Mouse (Mus musculus) forebrain, postnatal 0 days (tissue): ENCODE measurements around the gene Nr1h2. TPM values are rescaled to one million over a fixed set of nuclear protein-coding genes. Genes with fewer than 3 reads are reported as not detected.

Experiments
- ATAC-seq: fragments of 200-750 bp; cut with Nextera tagmentation; 2 replicates; pipeline ENCODE4 v1.8.0; 2017; ENCODE audit warnings: mild to moderate bottlenecking, moderate library complexity
- DNase-seq: peaks from one replicate; pipeline ENCODE4 v3.0.0-alpha.2; 2015
- H3K27ac ChIP-seq: fragments of 300-500 bp; sonication (generic); 2 replicates; pipeline ENCODE4 v1.5.1; 2014; ENCODE audit warnings: low read depth, mild to moderate bottlenecking, antibody characterized with exemption, low read length, moderate library complexity, mixed read lengths
- H3K27me3 ChIP-seq: fragments of 300-500 bp; sonication (generic); 2 replicates; pipeline ENCODE4 v1.6.1; 2014; ENCODE audit warnings: mild to moderate bottlenecking, low read length, mixed read lengths; ENCODE audit not compliant: insufficient read depth
- H3K36me3 ChIP-seq: fragments of 300-500 bp; sonication (generic); 2 replicates; pipeline ENCODE4 v1.6.1; 2014; ENCODE audit warnings: mild to moderate bottlenecking, moderate library complexity; ENCODE audit not compliant: insufficient read depth
- H3K4me1 ChIP-seq: fragments of 300-500 bp; sonication (generic); 2 replicates; pipeline ENCODE4 v1.6.1; 2014; ENCODE audit warnings: antibody characterized with exemption; ENCODE audit not compliant: insufficient read depth
- H3K4me2 ChIP-seq: fragments of 300-500 bp; sonication (generic); 2 replicates; pipeline ENCODE4 v1.6.1; 2014; ENCODE audit warnings: low read depth, mild to moderate bottlenecking, moderate library complexity
- H3K4me3 ChIP-seq: fragments of 300-500 bp; sonication (generic); 2 replicates; pipeline ENCODE4 v1.5.1; 2014; ENCODE audit warnings: low read depth, low read length, mixed read lengths
- H3K9ac ChIP-seq: fragments of 300-500 bp; sonication (generic); 2 replicates; pipeline ENCODE4 v1.6.1; 2014; ENCODE audit warnings: mild to moderate bottlenecking
- H3K9me3 ChIP-seq: fragments of 300-500 bp; sonication (generic); 2 replicates; pipeline ENCODE4 v1.6.1; 2016; ENCODE audit warnings: low read length
- CTCF ChIP-seq: sonication (generic); IDR thresholded peaks from 2 replicates; pipeline ENCODE4 v1.5.1; 2016; ENCODE audit warnings: antibody characterized with exemption, control low read depth, low read depth
- WGBS: fragments of 180-500 bp; shearing (Covaris S2); extraction: QIAGEN DNeasy Blood & Tissue Kit; methylation state at CpG from one replicate; pipeline ENCODE4 v1.1.7; 2014; 5-methylcytosine and 5-hydroxymethylcytosine counted together
- polyA plus RNA-seq: library from polyadenylated mRNA; unstranded; fragments of >200 nt; fragmentation: Nextera tagmentation; extraction: Ambion mirVana; gene quantifications from 2 replicates; pipeline ENCODE4 v1.2.1, GENCODE M21; 2015
- total RNA-seq: library from RNA; depleted of rRNA; stranded (reverse); fragments of >200 nt; gene quantifications from 2 replicates; pipeline ENCODE4 v1.2.3, GENCODE M21; 2014

Gene Nr1h2
- total and polyA plus RNA-seq, 2 experiments from 2014 or later = 44.1 to 51.1 TPM

DNA sequence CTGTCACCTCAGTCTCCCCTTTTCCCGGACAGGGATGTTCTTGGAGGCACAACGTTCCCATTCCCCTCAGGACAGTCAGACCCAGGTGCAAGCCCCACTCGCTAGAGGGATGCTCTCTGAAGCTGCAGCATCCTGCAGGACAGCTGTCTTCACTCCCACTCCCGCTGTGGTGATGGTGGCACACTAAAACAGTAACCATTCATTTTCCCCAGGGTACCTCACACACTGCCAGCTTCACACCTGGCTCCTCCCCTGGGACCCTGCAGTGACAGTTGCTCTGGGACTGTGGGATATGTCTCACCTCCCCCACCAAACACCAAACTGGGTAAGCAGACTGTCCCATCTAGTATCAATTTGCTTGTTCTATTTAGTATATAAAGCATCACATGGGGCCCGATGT is 6.0 kb downstream of the Nr1h2 start:
- no peak overlapping the region for H3K27ac ChIP-seq
- H3K4me1 ChIP-seq = peaks cover 8% of the 10 kb centered on the region; the same call in 1 of the 2 replicates
- H3K4me2 ChIP-seq = peak overlapping the region; percentile 98
- DNase-seq (no peak), ATAC-seq (no peak)
- WGBS = 28% methylated on average over 5 of the region's 5 CpGs
- H3K4me3 ChIP-seq = peak overlapping the region; percentile 55
- peaks cover 26% of the 10 kb centered on the region for H3K36me3 ChIP-seq
- peak overlapping the region; percentile 18; the same call in 1 of the 2 replicates for H3K9ac ChIP-seq
- no peaks in the 10 kb centered on the region for H3K27me3 ChIP-seq
- no peak for TF ChIP-seq CTCF
- H3K9me3 ChIP-seq = no peaks in the 10 kb centered on the region

- DNase-seq = no peak
- WGBS = 97% methylated on average over 13 of the region's 13 CpGs
- no peak overlapping the region for H3K4me2 ChIP-seq
- TF ChIP-seq CTCF = no peak
- 0 out of 2 replicates have a peak overlapping the region, but pooled peaks have one; percentile 18 for H3K9ac ChIP-seq
- H3K27me3 ChIP-seq = no peaks in the 10 kb centered on the region
- H3K4me1 ChIP-seq = peaks cover 8% of the 10 kb centered on the region; the same call in 1 of the 2 replicates
- peaks cover 31% of the 10 kb centered on the region for H3K36me3 ChIP-seq
- no peak overlapping the region for H3K4me3 ChIP-seq
- no peaks in the 10 kb centered on the region for H3K9me3 ChIP-seq
- no peak for ATAC-seq
- H3K27ac ChIP-seq = no peak overlapping the region
Measured at GRCm38 (mm10) chr7:44547041-44547440, 6.7 kb downstream of the Nr1h2 start.

DNA sequence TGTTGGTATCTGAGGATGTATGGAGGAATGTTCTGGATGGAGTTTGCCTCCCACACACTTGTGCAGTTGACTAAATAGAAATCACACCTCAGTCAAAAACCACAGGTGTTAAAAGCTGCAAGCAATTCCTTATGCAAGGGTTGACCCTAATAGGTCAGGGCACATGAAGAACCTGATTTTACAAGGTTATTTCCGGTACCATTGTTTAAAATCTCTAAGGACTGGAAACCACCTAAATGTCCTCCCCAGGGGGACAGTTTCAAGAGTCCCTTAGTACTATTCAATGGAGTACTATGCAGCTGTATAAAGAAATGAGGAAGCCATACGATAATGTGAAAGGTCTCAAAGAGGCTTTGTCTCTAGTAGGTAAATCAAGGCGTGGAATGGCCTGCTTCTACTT is 7.5 kb downstream of the Nr1h2 start:
- Histone ChIP-seq H3K27me3 (no peaks in the 10 kb centered on the region), H3K4me1 (peaks cover 8% of the 10 kb centered on the region; the same call in 1 of the 2 replicates), H3K4me3 (no peak overlapping the region), H3K36me3 (peaks cover 26% of the 10 kb centered on the region), H3K9ac (no peak overlapping the region), H3K4me2 (no peak overlapping the region), H3K27ac (no peak overlapping the region), H3K9me3 (no peaks in the 10 kb centered on the region)
- no peak for DNase-seq
- 99% methylated on average over 3 of the region's 3 CpGs for WGBS
- no peak for ATAC-seq
- no peak for TF ChIP-seq CTCF

DNA sequence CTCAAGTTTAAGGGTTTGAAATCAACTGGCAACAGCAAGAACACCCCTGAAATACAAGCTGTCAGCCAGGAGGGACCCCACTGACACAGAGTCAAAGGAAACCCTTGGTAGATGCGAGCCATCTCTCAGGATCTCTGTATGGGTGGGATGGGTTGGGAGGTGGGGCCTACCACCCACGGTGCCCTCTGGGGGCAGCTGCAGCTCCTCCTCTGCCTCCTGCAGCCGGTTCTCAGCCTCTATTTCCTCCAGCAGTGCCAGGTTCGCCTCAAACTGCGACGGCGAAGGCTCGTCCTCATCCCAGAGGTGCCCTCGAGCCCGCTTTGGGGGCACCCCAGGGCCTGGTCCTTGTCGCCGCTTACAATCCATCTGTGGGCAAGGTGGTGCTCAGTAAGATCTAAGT is 10.7 kb downstream of the Nr1h2 start:
- no peak overlapping the region for H3K4me2 ChIP-seq
- H3K27ac ChIP-seq = no peak overlapping the region
- no peak for TF ChIP-seq CTCF
- H3K9me3 ChIP-seq = no peaks in the 10 kb centered on the region
- no peak overlapping the region for H3K4me3 ChIP-seq
- H3K9ac ChIP-seq = no peak overlapping the region
- H3K27me3 ChIP-seq = no peaks in the 10 kb centered on the region
- ATAC-seq = no peak
- 84% methylated on average over 12 of the region's 12 CpGs for WGBS
- no peak for DNase-seq
- H3K36me3 ChIP-seq = peaks cover 21% of the 10 kb centered on the region
- peaks cover 5% of the 10 kb centered on the region; the same call in 1 of the 2 replicates for H3K4me1 ChIP-seq

DNA sequence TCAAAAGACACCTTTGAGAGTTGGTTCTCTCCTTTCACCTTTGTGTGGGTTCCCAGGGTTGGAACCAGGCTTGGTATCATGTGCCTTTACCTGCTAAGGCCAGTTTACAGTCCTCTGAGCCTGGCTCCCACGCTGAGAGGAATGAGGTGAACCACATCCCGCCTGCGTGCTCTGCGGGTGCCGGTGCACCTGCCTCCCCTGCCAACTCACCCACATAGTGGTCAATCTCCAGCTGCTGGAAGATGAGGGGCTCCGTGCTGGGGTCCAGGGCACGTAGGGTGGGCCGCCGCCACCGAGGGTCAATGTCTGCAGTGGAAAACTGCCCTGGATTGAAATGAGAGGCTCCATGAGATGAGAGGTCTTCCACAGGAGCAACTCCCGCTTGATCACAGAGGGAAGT is 11.2 kb downstream of the Nr1h2 start:
- no peaks in the 10 kb centered on the region for H3K4me1 ChIP-seq

DNA sequence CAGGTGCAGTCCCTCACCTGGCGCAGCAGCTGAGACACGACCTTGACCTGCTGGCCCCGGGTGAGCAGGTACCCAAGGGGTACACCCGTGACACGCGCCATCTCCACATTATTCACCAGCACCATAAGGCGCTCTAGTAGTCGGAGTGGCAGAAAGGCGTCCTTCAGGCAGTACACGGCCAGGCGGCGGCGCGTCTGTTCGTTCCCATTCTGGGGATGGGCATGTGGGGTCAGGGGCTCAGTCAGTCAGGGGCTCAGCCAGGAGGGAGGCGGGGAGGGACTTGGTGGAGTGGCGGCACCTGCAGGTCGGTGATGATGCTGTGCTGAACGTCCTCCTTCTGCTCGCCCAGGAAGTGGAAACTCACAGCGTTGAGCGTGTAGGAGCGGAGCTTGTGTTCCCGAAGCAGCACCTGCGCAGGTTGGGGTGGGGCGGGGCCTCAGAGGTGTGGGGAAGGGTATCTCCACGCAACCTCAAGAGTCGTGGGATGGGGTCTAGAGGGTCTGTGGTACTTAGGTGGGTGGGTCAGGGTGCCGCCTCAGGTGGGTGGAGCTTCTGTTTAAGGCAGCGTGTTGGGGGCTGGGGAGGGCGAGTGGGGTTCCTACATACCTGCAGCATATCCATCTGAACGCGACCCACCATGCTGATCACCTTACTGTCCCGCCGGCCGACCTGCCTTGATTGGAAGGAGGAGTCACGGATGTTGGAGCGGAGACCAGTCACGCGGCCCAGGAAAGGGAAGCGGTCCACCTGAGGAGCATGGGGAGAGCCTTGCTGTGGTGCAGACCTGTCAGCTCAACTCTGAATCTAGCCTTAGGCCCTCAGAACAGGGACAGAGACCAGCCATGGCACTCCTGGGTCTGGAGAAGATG is 14.8 kb downstream of the Nr1h2 start:
- 94% methylated on average over 41 of the region's 41 CpGs for WGBS
- H3K27me3 ChIP-seq = no peaks in the 10 kb centered on the region
- ATAC-seq = no peak

More for the DNA sequence above, 11.2 kb downstream of the Nr1h2 start:
- H3K4me2 ChIP-seq = no peak overlapping the region
- H3K9ac ChIP-seq = no peak overlapping the region
- no peak overlapping the region for H3K27ac ChIP-seq
- no peak overlapping the region for H3K4me3 ChIP-seq
- H3K9me3 ChIP-seq = no peaks in the 10 kb centered on the region
- H3K27me3 ChIP-seq = no peaks in the 10 kb centered on the region
- DNase-seq (no peak), ATAC-seq (no peak)
- TF ChIP-seq CTCF = no peak
- H3K36me3 ChIP-seq = peaks cover 21% of the 10 kb centered on the region
- 95% methylated on average over 11 of the region's 11 CpGs for WGBS

GRCm38 (mm10) chr7:44537496-44537895 is 16.3 kb downstream of the Nr1h2 start:
- H3K4me1 ChIP-seq = no peaks in the 10 kb centered on the region
- H3K9ac ChIP-seq = no peak overlapping the region
- 91% methylated on average over 13 of the region's 13 CpGs for WGBS
- no peak for DNase-seq
- no peaks in the 10 kb centered on the region for H3K9me3 ChIP-seq
- no peaks in the 10 kb centered on the region for H3K27me3 ChIP-seq
- peaks cover 22% of the 10 kb centered on the region for H3K36me3 ChIP-seq
- no peak for ATAC-seq
- TF ChIP-seq CTCF = no peak
- no peak overlapping the region for H3K27ac ChIP-seq
- no peak overlapping the region for H3K4me2 ChIP-seq
- H3K4me3 ChIP-seq = no peak overlapping the region

More for the DNA sequence above, 14.8 kb downstream of the Nr1h2 start:
- Histone ChIP-seq H3K9me3 (no peaks in the 10 kb centered on the region), H3K27ac (no peak overlapping the region), H3K36me3 (peaks cover 24% of the 10 kb centered on the region), H3K4me1 (no peaks in the 10 kb centered on the region), H3K9ac (no peak overlapping the region), H3K4me2 (no peak overlapping the region), H3K4me3 (no peak overlapping the region)
- no peak for DNase-seq
- no peak for TF ChIP-seq CTCF
